30 mouse cellular contexts compared by ENCODE assay signal in genomic region chr13:101203463-101203862, GRCm38 (mm10).
DNase-seq lines count a peak whose midpoint lies in the region; ATAC-seq and TF ChIP-seq lines count a peak whose summit lies in the region.
"Had no signal": no experiment of that assay in that cellular context is flagged by ENCODE, and none has a peak within 500 bp of the region (broad histone marks: within the 10 kb centered on the region; RNA-seq: fewer than 3 reads in every experiment).

No protein-coding gene starts in this region.

- no peak overlapping the region for H3K4me2 ChIP-seq in forebrain, embryonic 13.5 days
- no peak overlapping the region for H3K4me2 ChIP-seq in forebrain, embryonic 11.5 days (ENCODE audit: low read depth, low read length, severe bottlenecking)
- H3K4me2 ChIP-seq in forebrain, embryonic 16.5 days (ENCODE audit: low read length): no peak overlapping the region
- H3K4me2 ChIP-seq in forebrain, embryonic 12.5 days: no peak overlapping the region
- H3K4me2 ChIP-seq: embryonic facial prominence, embryonic 12.5 days; embryonic facial prominence, embryonic 15.5 days; heart, embryonic 12.5 days; heart, embryonic 15.5 days; hindbrain, embryonic 14.5 days had no signal

- H3K27me3 ChIP-seq in forebrain, embryonic 13.5 days: no peaks in the 10 kb centered on the region
- H3K27me3 ChIP-seq in forebrain, embryonic 11.5 days (ENCODE audit: control insufficient read depth, insufficient read depth, low read length): no peaks in the 10 kb centered on the region
- H3K27me3 ChIP-seq in forebrain, embryonic 16.5 days (replicated peaks; ENCODE audit: control insufficient read depth, insufficient read depth, low read length): no peaks in the 10 kb centered on the region
- no peaks in the 10 kb centered on the region for H3K27me3 ChIP-seq in forebrain, embryonic 12.5 days
- H3K27me3 ChIP-seq: embryonic facial prominence, embryonic 12.5 days; embryonic facial prominence, embryonic 15.5 days; heart, embryonic 12.5 days; heart, embryonic 15.5 days had no signal

- no peak for DNase-seq in forebrain, embryonic 11.5 days (ENCODE audit: low spot score)
- DNase-seq in A20 (ENCODE audit: low read depth, low spot score): peak; percentile 84
- DNase-seq in brain, embryonic 14.5 days (ENCODE audit: low read depth): peak; percentile 64
- DNase-seq in layer of hippocampus, adult 9-10 months (ENCODE audit: low spot score): no peak
- no peak for DNase-seq in adrenal gland, adult 8-10 months
- DNase-seq: adrenal gland, postnatal 10 days; adrenal gland, postnatal 36 days; B cell, adult 2 months; cerebellum, adult 11 months; cerebellum, adult 2 months; cerebellum, adult 9-11 months; cerebellum, postnatal 25 days; gastrocnemius, adult 2 months; gastrocnemius, postnatal 14 days; heart, adult 18-20 months; heart, postnatal 14 days; heart, postnatal 4 days; kidney, adult 18-20 months had no signal

- no peaks in the 10 kb centered on the region for H3K9me3 ChIP-seq in forebrain, embryonic 13.5 days (replicated peaks)
- H3K9me3 ChIP-seq in forebrain, embryonic 11.5 days (ENCODE audit: control insufficient read depth, low read length): no peaks in the 10 kb centered on the region
- no peaks in the 10 kb centered on the region for H3K9me3 ChIP-seq in forebrain, embryonic 16.5 days (ENCODE audit: control insufficient read depth, low read length)
- H3K9me3 ChIP-seq in forebrain, embryonic 12.5 days: no peaks in the 10 kb centered on the region
- H3K9me3 ChIP-seq: embryonic facial prominence, embryonic 12.5 days; embryonic facial prominence, embryonic 15.5 days; heart, embryonic 12.5 days; heart, embryonic 15.5 days had no signal

- ATAC-seq in forebrain, embryonic 13.5 days: peak; percentile 39; the same call in 1 of the 2 replicates
- no peak for ATAC-seq in forebrain, embryonic 11.5 days (replicated peaks; ENCODE audit: low FRiP score)
- ATAC-seq in forebrain, embryonic 16.5 days: peak; percentile 54
- ATAC-seq in forebrain, embryonic 12.5 days (ENCODE audit: low FRiP score): no peak
- ATAC-seq: activated CD4-positive, CD25-positive, alpha-beta regulatory T cell, adult 4 months; inflammation-experienced regulatory T-cells, adult 6 months; intestine, embryonic 16.5 days had no signal

- no peak overlapping the region for H3K9ac ChIP-seq in forebrain, embryonic 13.5 days
- H3K9ac ChIP-seq in forebrain, embryonic 11.5 days (ENCODE audit: low read length): no peak overlapping the region
- no peak overlapping the region for H3K9ac ChIP-seq in forebrain, embryonic 16.5 days (replicated peaks; ENCODE audit: low read depth, low read length)
- H3K9ac ChIP-seq in forebrain, embryonic 12.5 days: no peak overlapping the region
- H3K9ac ChIP-seq: embryonic facial prominence, embryonic 12.5 days; embryonic facial prominence, embryonic 15.5 days; heart, embryonic 12.5 days; heart, embryonic 15.5 days; hindbrain, embryonic 14.5 days had no signal

- TF ChIP-seq POLR2A in brain, embryonic 14.5 days (IDR thresholded peaks at IDR 0.05; ENCODE audit: borderline replicate concordance, extremely low read depth, insufficient read depth, insufficient read length, poor library complexity, severe bottlenecking): no peak

- no peaks in the 10 kb centered on the region for H3K36me3 ChIP-seq in forebrain, embryonic 13.5 days (ENCODE audit: poor library complexity, severe bottlenecking)
- H3K36me3 ChIP-seq in forebrain, embryonic 11.5 days (ENCODE audit: control insufficient read depth, insufficient read depth, low read length): no peaks in the 10 kb centered on the region
- H3K36me3 ChIP-seq in forebrain, embryonic 16.5 days (ENCODE audit: control insufficient read depth, insufficient read depth): no peaks in the 10 kb centered on the region
- no peaks in the 10 kb centered on the region for H3K36me3 ChIP-seq in forebrain, embryonic 12.5 days (replicated peaks)
- H3K36me3 ChIP-seq: embryonic facial prominence, embryonic 12.5 days; embryonic facial prominence, embryonic 15.5 days; heart, embryonic 12.5 days; heart, embryonic 15.5 days had no signal

- no peak overlapping the region for H3K4me3 ChIP-seq in forebrain, embryonic 13.5 days
- no peak overlapping the region for H3K4me3 ChIP-seq in forebrain, embryonic 11.5 days (ENCODE audit: low read depth, low read length)
- no peak overlapping the region for H3K4me3 ChIP-seq in forebrain, embryonic 16.5 days (replicated peaks; ENCODE audit: low read length)
- no peak overlapping the region for H3K4me3 ChIP-seq in forebrain, embryonic 12.5 days (replicated peaks)
- H3K4me3 ChIP-seq: embryonic facial prominence, embryonic 12.5 days; embryonic facial prominence, embryonic 15.5 days; gastrocnemius, adult 2 months; heart, embryonic 12.5 days; heart, embryonic 15.5 days had no signal

- peak overlapping the region; percentile 25; the same call in 1 of the 2 replicates for H3K27ac ChIP-seq in forebrain, embryonic 13.5 days
- H3K27ac ChIP-seq in forebrain, embryonic 11.5 days (ENCODE audit: low read depth, low read length): no peak overlapping the region
- H3K27ac ChIP-seq in forebrain, embryonic 16.5 days (ENCODE audit: low read length): no peak overlapping the region
- no peak overlapping the region for H3K27ac ChIP-seq in forebrain, embryonic 12.5 days
- H3K27ac ChIP-seq: embryonic facial prominence, embryonic 12.5 days; embryonic facial prominence, embryonic 15.5 days; gastrocnemius, adult 2 months; heart, embryonic 15.5 days; hindbrain, postnatal 0 days had no signal

- H3K4me1 ChIP-seq in forebrain, embryonic 13.5 days: peaks cover 19% of the 10 kb centered on the region
- H3K4me1 ChIP-seq in forebrain, embryonic 11.5 days (replicated peaks; ENCODE audit: control insufficient read depth, insufficient read depth, low read length): no peaks in the 10 kb centered on the region
- 0 out of 2 replicates have a peak, but pooled peaks cover 2% of the 10 kb centered on the region for H3K4me1 ChIP-seq in forebrain, embryonic 16.5 days (replicated peaks; ENCODE audit: control insufficient read depth, insufficient read depth, low read length)
- no peaks in the 10 kb centered on the region for H3K4me1 ChIP-seq in forebrain, embryonic 12.5 days
- H3K4me1 ChIP-seq: embryonic facial prominence, embryonic 12.5 days; embryonic facial prominence, embryonic 15.5 days; heart, embryonic 12.5 days; heart, embryonic 15.5 days had no signal

- TF ChIP-seq CTCF in brain, embryonic 14.5 days (IDR thresholded peaks at IDR 0.05; ENCODE audit: borderline replicate concordance, extremely low read depth, insufficient read depth, insufficient read length): no peak

Comparison
In these comparisons a context has a peak if more than half of its experiments do, and no peak if none do; other contexts are left out.
1. ATAC-seq: peak in forebrain, embryonic 13.5 days (single experiment) and forebrain, embryonic 16.5 days (single experiment); none in forebrain, embryonic 11.5 days (single experiment) and forebrain, embryonic 12.5 days (single experiment).
2. DNase-seq: peak in A20 (single experiment) and brain, embryonic 14.5 days (single experiment); none in forebrain, embryonic 11.5 days (single experiment), layer of hippocampus, adult 9-10 months (single experiment) and adrenal gland, adult 8-10 months (single experiment).